Mouse (Mus musculus) embryo, embryonic 10 days (tissue): ENCODE measurements around the gene Arhgef25.
"Not testable (repeated sequence)": the region's sequence is repeated elsewhere in the genome, so short reads cannot be mapped to it uniquely, and the experiment has no call there.

Experiments used
- DNase-seq: peaks from one replicate; pipeline ENCODE4 v3.0.0-alpha.2; 2015; ENCODE audit warnings: low spot score

The Arhgef25 gene

GRCm38 (mm10) chr10:127204589-127204988 is 14.7 kb upstream of the Arhgef25 start:
- no peak for DNase-seq

GRCm38 (mm10) chr10:127203106-127203505 is 13.2 kb upstream of the Arhgef25 start:
- no peak for DNase-seq

GRCm38 (mm10) chr10:127200279-127200678 is 10.4 kb upstream of the Arhgef25 start:
- no peak for DNase-seq

- no peak for DNase-seq
Observed at GRCm38 (mm10) chr10:127199474-127199873, 9.6 kb upstream of the Arhgef25 start.

- DNase-seq, result no peak
Observed at GRCm38 (mm10) chr10:127199068-127199467, 9.2 kb upstream of the Arhgef25 start.

GRCm38 (mm10) chr10:127198492-127198891 is 8.6 kb upstream of the Arhgef25 start:
- no peak for DNase-seq

- no peak for DNase-seq
Observed at GRCm38 (mm10) chr10:127197505-127198110, 7.7 kb upstream of the Arhgef25 start.

GRCm38 (mm10) chr10:127197104-127197503 is 7.2 kb upstream of the Arhgef25 start:
- no peak for DNase-seq

GRCm38 (mm10) chr10:127196392-127196791 is 6.5 kb upstream of the Arhgef25 start:
- peak; percentile 74 for DNase-seq

GRCm38 (mm10) chr10:127195328-127196129 is 5.6 kb upstream of the Arhgef25 start, which contains the start of gene Dtx3:
Gene Dtx3, minus strand, starts transcription at chr10:127195728.
- peak; percentile 73 for DNase-seq

GRCm38 (mm10) chr10:127194428-127195327 is 4.8 kb upstream of the Arhgef25 start:
- DNase-seq, result peak; percentile 68

- DNase-seq, result no peak
Observed at GRCm38 (mm10) chr10:127193011-127193410, 3.1 kb upstream of the Arhgef25 start.

GRCm38 (mm10) chr10:127192057-127192328 is 2.1 kb upstream of the Arhgef25 start:
- not testable (repeated sequence) for DNase-seq

- DNase-seq, result no peak
Observed at GRCm38 (mm10) chr10:127191191-127192056, 1.5 kb upstream of the Arhgef25 start.

GRCm38 (mm10) chr10:127190398-127191190 is 711 bp upstream of the Arhgef25 start:
- DNase-seq, result no peak

- DNase-seq, result peak; percentile 60
Observed at GRCm38 (mm10) chr10:127189116-127189650, 700 bp downstream of the Arhgef25 start.

- peak; percentile 84 for DNase-seq
Observed at GRCm38 (mm10) chr10:127188465-127189115, 1.3 kb downstream of the Arhgef25 start.

- DNase-seq, result no peak
Observed at GRCm38 (mm10) chr10:127188079-127188453, 1.8 kb downstream of the Arhgef25 start.

- DNase-seq, result no peak
Observed at GRCm38 (mm10) chr10:127187371-127188078, 2.4 kb downstream of the Arhgef25 start.
